Mouse (Mus musculus): ENCODE measurements around the gene Nedd4.

Nedd4 gene

GRCm38 (mm10) chr9:72721221-72721620, 59.1 kb downstream of the Nedd4 start:
- no peak for DNase-seq (ENCODE audit: low read depth, low spot score)

- DNase-seq (ENCODE audit: low read depth, low spot score), result no peak
Observed at GRCm38 (mm10) chr9:72722622-72723021, 60.5 kb downstream of the Nedd4 start.

GRCm38 (mm10) chr9:72724491-72725221, 62.5 kb downstream of the Nedd4 start:
- DNase-seq (ENCODE audit: low read depth, low spot score), result peak; percentile 18

GRCm38 (mm10) chr9:72733966-72734365, 71.8 kb downstream of the Nedd4 start:
- peak; percentile 83 for DNase-seq (ENCODE audit: low read depth, low spot score)

- peak; percentile 75 for DNase-seq (ENCODE audit: low read depth, low spot score)
Observed at GRCm38 (mm10) chr9:72735822-72736410, 73.8 kb downstream of the Nedd4 start.

GRCm38 (mm10) chr9:72741206-72741605, 79.1 kb downstream of the Nedd4 start:
- DNase-seq (ENCODE audit: low read depth, low spot score), result no peak

GRCm38 (mm10) chr9:72746278-72746677, 84.1 kb downstream of the Nedd4 start:
- DNase-seq (ENCODE audit: low read depth, low spot score), result no peak

GRCm38 (mm10) chr9:72750272-72750671, 88.1 kb downstream of the Nedd4 start:
- no peak for DNase-seq (ENCODE audit: low read depth, low spot score)

GRCm38 (mm10) chr9:72752656-72753055, 90.5 kb downstream of the Nedd4 start:
- DNase-seq (ENCODE audit: low read depth, low spot score), result no peak

GRCm38 (mm10) chr9:72753741-72754140, 91.6 kb downstream of the Nedd4 start:
- peak; percentile 67 for DNase-seq (ENCODE audit: low read depth, low spot score)

GRCm38 (mm10) chr9:72757143-72757542, 95.0 kb downstream of the Nedd4 start:
- DNase-seq (ENCODE audit: low read depth, low spot score), result no peak

GRCm38 (mm10) chr9:72758705-72759131, 96.6 kb downstream of the Nedd4 start:
- DNase-seq (ENCODE audit: low read depth, low spot score), result peak; percentile 74

GRCm38 (mm10) chr9:72763050-72763718, 101.0 kb downstream of the Nedd4 start:
- DNase-seq (ENCODE audit: low read depth, low spot score), result no peak

- DNase-seq (ENCODE audit: low read depth, low spot score), result peak; percentile 92
Observed at GRCm38 (mm10) chr9:72766789-72767349, 104.7 kb downstream of the Nedd4 start.

- DNase-seq (ENCODE audit: low read depth, low spot score), result no peak
Observed at GRCm38 (mm10) chr9:72775022-72775421, 112.9 kb downstream of the Nedd4 start.

GRCm38 (mm10) chr9:72779004-72779403, 116.9 kb downstream of the Nedd4 start:
- no peak for DNase-seq (ENCODE audit: low read depth, low spot score)

GRCm38 (mm10) chr9:72779733-72780132, 117.6 kb downstream of the Nedd4 start:
- DNase-seq (ENCODE audit: low read depth, low spot score), result no peak

- DNase-seq (ENCODE audit: low read depth, low spot score), result no peak
Observed at GRCm38 (mm10) chr9:72780694-72781093, 118.5 kb downstream of the Nedd4 start.

GRCm38 (mm10) chr9:72781466-72781865, 119.3 kb downstream of the Nedd4 start:
- DNase-seq (ENCODE audit: low read depth, low spot score), result no peak

- DNase-seq (ENCODE audit: low read depth, low spot score), result no peak
Observed at GRCm38 (mm10) chr9:72782121-72782520, 120.0 kb downstream of the Nedd4 start.

- DNase-seq (ENCODE audit: low read depth, low spot score), result no peak
Observed at GRCm38 (mm10) chr9:72787732-72788131, 125.6 kb downstream of the Nedd4 start.

- DNase-seq (ENCODE audit: low read depth, low spot score), result no peak
Observed at GRCm38 (mm10) chr9:72790530-72791212, 128.5 kb downstream of the Nedd4 start.

Measured in mesoderm, embryonic 11.5 days (tissue).